Mouse (Mus musculus) kidney, postnatal 0 days (tissue): ENCODE data around the gene Ceacam16. TPM values are rescaled to one million over a fixed set of nuclear protein-coding genes. Genes with fewer than 3 reads are reported as not detected.

ENCODE experiments used
- ATAC-seq: fragments of 200-750 bp; cut with Nextera tagmentation; replicated peaks from 2 replicates; pipeline ENCODE4 v1.8.0; 2017; ENCODE audit warnings: low read depth, moderate number of reproducible peaks, moderate TSS enrichment, moderate library complexity; ENCODE audit not compliant: low FRiP score
- DNase-seq: peaks from one replicate; pipeline ENCODE4 v3.0.0-alpha.2; 2016; ENCODE audit warnings: low spot score
- H3K27ac ChIP-seq: fragments of 300-500 bp; sonication (generic); 2 replicates; pipeline ENCODE4 v1.5.1; 2014; ENCODE audit warnings: mild to moderate bottlenecking
- H3K27me3 ChIP-seq: fragments of 300-500 bp; sonication (generic); 2 replicates; pipeline ENCODE4 v1.6.1; 2014; ENCODE audit warnings: low read length, mixed read lengths; ENCODE audit not compliant: insufficient read depth
- H3K36me3 ChIP-seq: fragments of 300-500 bp; sonication (generic); 2 replicates; pipeline ENCODE4 v1.6.1; 2014; ENCODE audit warnings: low read length, mixed read lengths; ENCODE audit not compliant: insufficient read depth
- H3K4me1 ChIP-seq: fragments of 300-500 bp; sonication (generic); replicated peaks from 2 replicates; pipeline ENCODE4 v1.6.1; 2014; ENCODE audit warnings: antibody characterized with exemption, low read length, mixed read lengths; ENCODE audit not compliant: insufficient read depth
- H3K4me2 ChIP-seq: fragments of 300-500 bp; sonication (generic); 2 replicates; pipeline ENCODE4 v1.6.1; 2014; ENCODE audit warnings: mild to moderate bottlenecking, low read length, moderate library complexity, mixed read lengths
- H3K4me3 ChIP-seq: fragments of 300-500 bp; sonication (generic); replicated peaks from 2 replicates; pipeline ENCODE4 v1.5.1; 2014; ENCODE audit warnings: low read depth, low read length
- H3K9ac ChIP-seq: fragments of 300-500 bp; sonication (generic); 2 replicates; pipeline ENCODE4 v1.6.1; 2014; ENCODE audit warnings: low read depth, low read length
- H3K9me3 ChIP-seq: fragments of 300-500 bp; sonication (generic); replicated peaks from 2 replicates; pipeline ENCODE4 v1.6.1; 2016; ENCODE audit warnings: low read length, inconsistent platforms, mixed read lengths
- CTCF ChIP-seq: IDR thresholded peaks from 2 replicates; pipeline ENCODE4 v1.5.1; 2016; ENCODE audit warnings: antibody characterized with exemption, low read depth, mild to moderate bottlenecking, moderate library complexity
- WGBS: fragments of 180-500 bp; shearing (Covaris S2); extraction: QIAGEN DNeasy Blood & Tissue Kit; methylation state at CpG from one replicate; pipeline ENCODE4 v1.1.7; 2014; 5-methylcytosine and 5-hydroxymethylcytosine counted together
- polyA plus RNA-seq: library from polyadenylated mRNA; unstranded; fragments of >200 nt; fragmentation: Nextera tagmentation; extraction: Ambion mirVana; gene quantifications from 2 replicates; pipeline ENCODE4 v1.2.1, GENCODE M21; 2015

Gene Ceacam16
- polyA plus RNA-seq, 1 experiment from 2014 or later, result not detected

GRCm38 (mm10) chr7:19802995-19803394 is 58.1 kb downstream of the Ceacam16 start:
- ATAC-seq, result no peak
- H3K9me3 ChIP-seq, result no peaks in the 10 kb centered on the region
- H3K27me3 ChIP-seq, result no peaks in the 10 kb centered on the region
- TF ChIP-seq CTCF, result peak; percentile 92
- no peak overlapping the region for H3K4me2 ChIP-seq
- 21% methylated on average over 6 of the region's 7 CpGs for WGBS
- no peak overlapping the region for H3K4me3 ChIP-seq
- H3K27ac ChIP-seq, result no peak overlapping the region
- no peak overlapping the region for H3K9ac ChIP-seq
- DNase-seq, result peak; percentile 75
- H3K4me1 ChIP-seq, result no peaks in the 10 kb centered on the region
- no peaks in the 10 kb centered on the region for H3K36me3 ChIP-seq

Other genes starting within 250 kb of the Ceacam16 start
- gene Relb, start 231.9 kb downstream of the Ceacam16 start, polyA plus RNA-seq, result 9.3 and 10.6 TPM in 2 replicates
- 96.9 and 97.8 TPM in 2 replicates for gene Clptm1, start 196.3 kb downstream of the Ceacam16 start, polyA plus RNA-seq
- 1.8 and 2.4 TPM in 2 replicates for gene Apoc2, start 183.4 kb downstream of the Ceacam16 start, polyA plus RNA-seq
- gene Gm44805, start 179.9 kb downstream of the Ceacam16 start, polyA plus RNA-seq, result 0.79 TPM in 1 of 2 replicates, not detected in the other
- gene Apoc4, start 179.8 kb downstream of the Ceacam16 start, polyA plus RNA-seq, result 0.26 and 0.60 TPM in 2 replicates
- gene Apoc1, start 168.6 kb downstream of the Ceacam16 start, polyA plus RNA-seq, result 37.1 and 48.4 TPM in 2 replicates
- gene Apoe, start 162.1 kb downstream of the Ceacam16 start, polyA plus RNA-seq, result 511 and 585 TPM in 2 replicates
- gene Tomm40, start 145.9 kb downstream of the Ceacam16 start, polyA plus RNA-seq, result 163 and 167 TPM in 2 replicates
- gene Nectin2, start 110.8 kb downstream of the Ceacam16 start, polyA plus RNA-seq, result 112 and 114 TPM in 2 replicates
- 378 and 394 TPM in 2 replicates for gene Bcam, start 90.3 kb downstream of the Ceacam16 start, polyA plus RNA-seq
- gene Cblc, start 64.5 kb downstream of the Ceacam16 start, polyA plus RNA-seq, result 14.6 and 16.9 TPM in 2 replicates
- gene Bcl3, start 38.5 kb downstream of the Ceacam16 start, polyA plus RNA-seq, result 3.5 and 3.8 TPM in 2 replicates
- not detected in 2 replicates for gene Gm19345, start 9.3 kb downstream of the Ceacam16 start, polyA plus RNA-seq
- gene Ceacam19, start 26.7 kb upstream of the Ceacam16 start, polyA plus RNA-seq, result 0.08 and 0.13 TPM in 2 replicates
- 7.3 and 7.8 TPM in 2 replicates for gene Pvr, start 59.9 kb upstream of the Ceacam16 start, polyA plus RNA-seq
- 0.10 and 0.13 TPM in 2 replicates for gene Igsf23, start 89.5 kb upstream of the Ceacam16 start, polyA plus RNA-seq
- gene Ceacam20, start 104.1 kb upstream of the Ceacam16 start, polyA plus RNA-seq, result not detected in 2 replicates
- gene Nlrp9b, start 130.2 kb upstream of the Ceacam16 start, polyA plus RNA-seq, result not detected in 2 replicates
- gene Vmn1r91, start 238.4 kb upstream of the Ceacam16 start, polyA plus RNA-seq, result not detected in 2 replicates